Mouse (Mus musculus) monocyte, adult 59 days (primary cell): ENCODE measurements around the gene Gbx1. TPM values are rescaled to one million over a fixed set of nuclear protein-coding genes. Genes with fewer than 3 reads are reported as not detected.

ENCODE experiments used
- total RNA-seq, 2 experiments: library from RNA; stranded (reverse); gene quantifications; one replicate each; pipeline ENCODE4 v1.2.4; 2023

Gbx1 gene
- not detected for total RNA-seq

DNA sequence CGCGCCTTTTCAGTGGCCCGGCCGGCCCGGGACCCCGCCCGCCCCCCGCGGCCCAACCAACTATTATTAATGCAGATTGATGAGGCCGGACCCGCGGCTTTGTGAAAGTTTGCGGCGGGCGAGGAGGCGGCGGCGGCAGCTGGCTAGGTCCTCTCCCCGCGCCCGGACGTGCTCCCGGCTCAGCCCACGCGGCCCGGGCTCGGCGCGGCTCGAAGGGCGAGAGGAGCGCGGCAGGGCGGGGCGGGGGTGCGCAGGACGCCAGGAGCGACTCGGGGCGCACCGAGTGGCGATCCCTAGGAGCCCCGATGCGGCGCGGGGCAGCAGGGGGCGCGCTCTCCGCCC is at the start of gene Gbx1:
TSS of gene Gbx1 (minus strand) at position 314 of the 342 bp plus-strand sequence.

DNA sequence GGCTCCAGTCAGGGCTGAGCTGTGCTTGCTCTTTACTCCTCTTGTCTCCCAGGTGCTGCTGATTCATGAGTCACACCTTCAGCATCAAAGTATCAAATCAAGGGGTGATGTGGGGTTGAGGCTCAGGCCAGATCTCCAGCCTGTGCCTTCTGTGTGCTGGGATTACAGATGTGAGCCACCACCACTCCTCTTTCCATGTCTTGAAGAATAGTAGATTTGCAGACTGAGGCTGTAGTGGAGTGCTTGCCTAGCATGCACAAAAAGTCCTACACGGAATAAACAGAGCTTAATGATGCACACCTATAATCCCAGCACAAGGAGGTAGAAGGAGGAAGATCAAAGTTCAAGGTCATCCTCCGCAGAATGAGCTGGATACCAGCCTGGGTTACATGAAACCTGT is 29.7 kb upstream of the Gbx1 start, which contains the start of gene 4931409K22Rik:
TSS of gene 4931409K22Rik (minus strand) at position 101 of the 400 bp plus-strand sequence.

GRCm38 (mm10) chr5:24540387-24541143 is 13.6 kb upstream of the Gbx1 start, which contains the start of gene Asb10:
Gene Asb10 (minus strand): TSS chr5:24540978.

Other genes with a start within 250 kb of the Gbx1 start
- gene Kcnh2, start 175.6 kb downstream of the Gbx1 start, total RNA-seq, result not detected
- gene Nos3, start 162.4 kb downstream of the Gbx1 start, total RNA-seq, result under 1 TPM; 0.18 to 0.21 TPM
- gene Atg9b, start 135.1 kb downstream of the Gbx1 start, total RNA-seq, result 1 to 10 TPM; 1.4 TPM
- 10 to 100 TPM; 11.2 to 12.7 TPM for gene Abcb8, start 133.5 kb downstream of the Gbx1 start, total RNA-seq
- under 1 TPM in 1 of 2 experiments, not detected in 1; 0.26 TPM for gene Asic3, start 113.8 kb downstream of the Gbx1 start, total RNA-seq
- 10 to 100 TPM; 23.1 to 32.0 TPM for gene Cdk5, start 103.7 kb downstream of the Gbx1 start, total RNA-seq
- gene Slc4a2, start 103.4 kb downstream of the Gbx1 start, total RNA-seq, result 10 to 100 TPM; 59.6 to 65.9 TPM
- gene Fastk, start 81.9 kb downstream of the Gbx1 start, total RNA-seq, result 10 to 100 TPM; 44.0 to 59.8 TPM
- 10 to 100 TPM; 19.3 to 19.6 TPM for gene Tmub1, start 79.3 kb downstream of the Gbx1 start, total RNA-seq
- gene Agap3, start 75.0 kb downstream of the Gbx1 start, total RNA-seq, result 10 to 100 TPM; 58.6 to 61.2 TPM
- gene Asb10, start 13.8 kb upstream of the Gbx1 start, total RNA-seq, result not detected
- gene 4931409K22Rik, start 29.6 kb upstream of the Gbx1 start, total RNA-seq, result not detected
- 10 to 100 TPM; 30.4 to 32.8 TPM for gene Abcf2, start 50.3 kb upstream of the Gbx1 start, total RNA-seq
- gene Chpf2, start 59.5 kb upstream of the Gbx1 start, total RNA-seq, result 10 to 100 TPM; 29.1 to 31.1 TPM
- not detected for gene Smarcd3, start 97.2 kb upstream of the Gbx1 start, total RNA-seq
- gene Nub1, start 158.3 kb upstream of the Gbx1 start, total RNA-seq, result 10 to 100 TPM; 66.8 to 74.7 TPM
- under 1 TPM in 1 of 2 experiments, not detected in 1; 0.27 TPM for gene Wdr86, start 203.5 kb upstream of the Gbx1 start, total RNA-seq
- 1 to 10 TPM in 1 of 2 experiments, not detected in 1; 1.5 TPM for gene Crygn, start 230.8 kb upstream of the Gbx1 start, total RNA-seq